Mouse (Mus musculus) erythroblast, embryonic 14.5 days (primary cell): ENCODE results near the gene 1810024B03Rik. TPM values are rescaled to one million over a fixed set of nuclear protein-coding genes. Genes with fewer than 3 reads are reported as not detected.
"Not testable (repeated sequence)": the region's sequence is repeated elsewhere in the genome, so short reads cannot be mapped to it uniquely, and the experiment has no call there.

Experiments
- H3K27me3 ChIP-seq: 2 replicates; pipeline ENCODE4 v1.6.1; 2012; ENCODE audit warnings: inconsistent platforms; ENCODE audit not compliant: control insufficient read depth
- H3K36me3 ChIP-seq: 2 replicates; pipeline ENCODE4 v1.6.1; 2012; ENCODE audit warnings: mild to moderate bottlenecking, inconsistent platforms; ENCODE audit not compliant: control insufficient read depth
- H3K4me1 ChIP-seq: 2 replicates; pipeline ENCODE4 v1.6.1; 2012; ENCODE audit warnings: inconsistent platforms; ENCODE audit not compliant: control insufficient read depth
- H3K4me3 ChIP-seq: replicated peaks from 2 replicates; pipeline ENCODE3; 2012; ENCODE audit warnings: moderate library complexity, mild to moderate bottlenecking, inconsistent platforms
- H3K9me3 ChIP-seq: 2 replicates; pipeline ENCODE4 v1.6.1; 2012; ENCODE audit warnings: low read length, inconsistent platforms, mixed read lengths; ENCODE audit not compliant: control insufficient read depth
- GATA1 ChIP-seq: IDR thresholded peaks from 2 replicates; pipeline ENCODE4 v1.6.1; 2012; ENCODE audit warnings: low read length, inconsistent platforms, mixed read lengths
- TAL1 ChIP-seq: IDR thresholded peaks from 3 replicates; pipeline ENCODE4 v1.6.1; 2012; ENCODE audit warnings: low read length, inconsistent platforms, mixed read lengths
- polyA plus RNA-seq: library from polyadenylated mRNA; stranded (reverse); fragments of >175 nt; gene quantifications from 2 replicates; pipeline ENCODE4 v1.2.3, GENCODE M21; 2012

Gene 1810024B03Rik
- polyA plus RNA-seq, 1 experiment = not detected

GRCm38 (mm10) chr2:127204932-127205331, 3.1 kb downstream of the 1810024B03Rik start:
- H3K4me3 ChIP-seq = no peak overlapping the region
- peaks cover 16% of the 10 kb centered on the region for H3K36me3 ChIP-seq
- H3K9me3 ChIP-seq = no peaks in the 10 kb centered on the region
- TF ChIP-seq GATA1 = no peak
- TF ChIP-seq TAL1 = no peak
- peaks cover 21% of the 10 kb centered on the region for H3K4me1 ChIP-seq
- no peaks in the 10 kb centered on the region for H3K27me3 ChIP-seq

DNA sequence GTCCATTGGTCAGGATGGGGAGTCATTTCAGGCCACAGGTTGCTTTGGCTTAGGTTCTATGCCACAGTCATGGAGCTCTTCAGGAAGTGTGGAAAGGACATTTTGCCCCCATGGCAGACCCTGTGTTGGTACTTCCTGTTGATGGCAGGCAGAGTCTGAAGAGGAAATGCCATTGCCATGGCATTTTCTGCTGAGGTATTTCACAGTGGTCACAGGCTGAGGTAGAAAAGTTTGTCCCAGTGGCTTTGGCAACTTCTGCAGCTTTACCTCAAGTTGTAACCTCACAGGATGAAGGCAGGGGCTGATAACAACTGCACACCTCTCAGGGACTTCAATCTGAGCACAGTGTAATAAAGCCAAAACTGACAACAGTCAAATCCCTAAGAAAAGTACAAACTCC, 18.5 kb downstream of the 1810024B03Rik start:
- Histone ChIP-seq H3K9me3 (no peaks in the 10 kb centered on the region), H3K36me3 (no peaks in the 10 kb centered on the region), H3K4me3 (no peak overlapping the region), H3K4me1 (no peaks in the 10 kb centered on the region), H3K27me3 (no peaks in the 10 kb centered on the region)
- no peak for TF ChIP-seq TAL1
- no peak for TF ChIP-seq GATA1

DNA sequence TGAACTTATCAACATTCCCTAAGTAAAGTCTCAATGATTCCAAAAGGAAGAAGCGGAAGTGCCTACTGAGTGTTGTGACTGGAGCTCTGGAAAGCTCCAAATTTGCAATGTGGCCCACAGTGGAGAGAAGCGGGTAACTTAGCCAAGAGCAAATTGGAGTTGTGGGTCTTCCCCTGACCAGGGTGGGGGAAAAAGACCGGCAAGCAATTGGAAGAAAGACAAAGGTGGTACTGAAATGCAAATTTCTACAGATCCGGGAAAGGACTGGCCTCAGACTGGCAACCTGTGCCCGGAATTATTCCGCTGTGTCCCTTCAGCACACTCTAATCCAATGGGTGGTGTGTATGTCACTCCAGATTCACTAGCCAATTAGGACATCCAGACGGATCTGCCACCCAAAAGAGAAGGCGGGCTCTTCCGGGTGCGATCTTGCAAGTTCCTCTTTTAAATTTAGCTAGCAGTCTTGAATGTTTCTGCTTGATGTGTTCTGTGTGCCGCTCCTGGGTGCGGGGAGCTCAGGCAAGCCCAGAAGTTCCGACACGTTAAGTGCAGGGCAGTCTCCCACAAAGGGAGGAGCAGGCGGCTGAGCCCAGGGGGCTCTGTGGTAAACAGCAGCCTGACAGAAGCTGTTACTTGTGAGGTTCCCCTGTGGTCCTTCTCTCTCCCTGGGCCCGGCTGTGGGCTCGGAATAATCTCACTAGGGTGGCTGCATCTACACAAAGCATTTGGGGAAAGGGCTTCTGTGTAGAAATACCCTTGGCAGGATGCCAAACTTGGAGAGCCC, 25.3 kb downstream of the 1810024B03Rik start:
- H3K27me3 ChIP-seq = peaks cover 5% of the 10 kb centered on the region
- H3K36me3 ChIP-seq = no peaks in the 10 kb centered on the region
- TF ChIP-seq GATA1 (no peak), TAL1 (no peak)
- H3K4me3 ChIP-seq = peak overlapping the region; percentile 64
- H3K4me1 ChIP-seq = peaks cover 5% of the 10 kb centered on the region; the same call in 1 of the 2 replicates
- H3K9me3 ChIP-seq = no peaks in the 10 kb centered on the region

GRCm38 (mm10) chr2:127166261-127166660, 41.8 kb downstream of the 1810024B03Rik start:
- H3K9me3 ChIP-seq, H3K4me1 ChIP-seq, H3K36me3 ChIP-seq, H3K4me3 ChIP-seq: not testable (repeated sequence)
- peaks cover 21% of the 10 kb centered on the region for H3K27me3 ChIP-seq

- no peaks in the 10 kb centered on the region for H3K9me3 ChIP-seq
- peaks cover 25% of the 10 kb centered on the region for H3K27me3 ChIP-seq
- no peak overlapping the region for H3K4me3 ChIP-seq
- H3K4me1 ChIP-seq = no peaks in the 10 kb centered on the region
- no peaks in the 10 kb centered on the region for H3K36me3 ChIP-seq
- TF ChIP-seq TAL1 = no peak
- no peak for TF ChIP-seq GATA1
Observed at GRCm38 (mm10) chr2:127165675-127166074, 42.4 kb downstream of the 1810024B03Rik start.

GRCm38 (mm10) chr2:127145699-127146098, 62.4 kb downstream of the 1810024B03Rik start:
- H3K4me1 ChIP-seq = peaks cover 61% of the 10 kb centered on the region
- TF ChIP-seq TAL1 (peak; percentile 16; the same call in 1 of the 3 replicates), GATA1 (peak; percentile 41; the same call in 1 of the 2 replicates)
- no peak overlapping the region for H3K4me3 ChIP-seq
- H3K36me3 ChIP-seq = peaks cover 20% of the 10 kb centered on the region
- peaks cover 8% of the 10 kb centered on the region for H3K9me3 ChIP-seq
- no peaks in the 10 kb centered on the region for H3K27me3 ChIP-seq

GRCm38 (mm10) chr2:127143158-127144063, 64.7 kb downstream of the 1810024B03Rik start, which contains the start of gene Itpripl1:
Itpripl1 (minus strand) TSS chr2:127143442.
- H3K9me3 ChIP-seq = peaks cover 14% of the 10 kb centered on the region
- H3K4me1 ChIP-seq = peaks cover 73% of the 10 kb centered on the region
- no peaks in the 10 kb centered on the region for H3K27me3 ChIP-seq
- peak within 1 kb of the TSS; percentile 76 for H3K4me3 ChIP-seq
- TF ChIP-seq GATA1 (no peak), TAL1 (no peak)
- peaks cover 43% of the 10 kb centered on the region for H3K36me3 ChIP-seq

- peak overlapping the region; percentile 76 for H3K4me3 ChIP-seq
- TF ChIP-seq TAL1 (no peak), GATA1 (no peak)
- H3K4me1 ChIP-seq = peaks cover 80% of the 10 kb centered on the region
- peaks cover 14% of the 10 kb centered on the region for H3K9me3 ChIP-seq
- H3K27me3 ChIP-seq = no peaks in the 10 kb centered on the region
- H3K36me3 ChIP-seq = peaks cover 50% of the 10 kb centered on the region
Observed at GRCm38 (mm10) chr2:127142577-127143157, 65.4 kb downstream of the 1810024B03Rik start.

- Histone ChIP-seq H3K27me3 (no peaks in the 10 kb centered on the region), H3K9me3 (peaks cover 14% of the 10 kb centered on the region), H3K4me1 (peaks cover 79% of the 10 kb centered on the region), H3K36me3 (peaks cover 53% of the 10 kb centered on the region), H3K4me3 (peak overlapping the region; percentile 76)
- no peak for TF ChIP-seq TAL1
- no peak for TF ChIP-seq GATA1
Observed at GRCm38 (mm10) chr2:127142031-127142430, 66.0 kb downstream of the 1810024B03Rik start.
